Mouse (Mus musculus): ENCODE measurements around the gene Nfkbil1. TPM values are rescaled to one million over a fixed set of nuclear protein-coding genes. Genes with fewer than 3 reads are reported as not detected.
A peak's percentile ranks its signal among the peaks of the same experiment; 100 is the strongest.

Nfkbil1 gene
- polyA plus RNA-seq, 1 experiment from 2014 or later: 12.3 TPM

GRCm38 (mm10) chr17:35231022-35231421 is 4.6 kb downstream of the Nfkbil1 start:
- Histone ChIP-seq H3K36me3 (peaks cover 29% of the 10 kb centered on the region), H3K9me3 (no peaks in the 10 kb centered on the region), H3K4me1 (peaks cover 31% of the 10 kb centered on the region), H3K27ac (replicated peaks) (no peak overlapping the region), H3K9ac (replicated peaks) (no peak overlapping the region), H3K4me3 (no peak overlapping the region), H3K27me3 (no peaks in the 10 kb centered on the region), H3K4me2 (replicated peaks) (no peak overlapping the region)
- no peak for ATAC-seq (replicated peaks)
- WGBS: 95% methylated on average over 10 of the region's 10 CpGs

DNA sequence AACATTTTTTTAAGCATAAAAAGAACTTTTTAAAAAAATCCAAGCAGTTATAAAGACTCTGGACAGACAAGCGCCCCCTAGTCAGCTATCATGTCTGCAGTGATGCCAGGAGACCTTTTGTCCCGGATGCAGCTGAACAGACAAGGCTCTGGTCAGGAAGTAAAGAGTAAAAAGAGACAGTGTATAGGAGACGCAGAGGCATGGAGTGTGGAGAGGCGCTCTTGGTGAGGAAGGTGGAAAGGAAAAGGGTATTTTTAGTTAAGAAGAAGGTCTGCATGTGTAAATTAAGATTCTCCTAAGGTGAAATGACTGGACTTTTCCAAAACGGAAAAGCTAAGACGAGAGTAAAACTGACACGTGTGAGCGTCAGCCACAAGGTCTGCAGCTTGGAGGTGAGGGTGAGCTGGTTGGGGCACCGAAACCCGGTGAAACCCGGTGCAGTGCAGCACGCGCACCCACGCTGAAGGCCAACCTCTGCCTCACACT is 9.0 kb downstream of the Nfkbil1 start:
- no peak overlapping the region for H3K4me3 ChIP-seq
- H3K36me3 ChIP-seq: peaks cover 28% of the 10 kb centered on the region
- H3K9ac ChIP-seq (replicated peaks): no peak overlapping the region
- H3K4me1 ChIP-seq: no peaks in the 10 kb centered on the region
- no peak overlapping the region for H3K4me2 ChIP-seq (replicated peaks)
- ATAC-seq (replicated peaks): no peak
- no peaks in the 10 kb centered on the region for H3K27me3 ChIP-seq
- H3K9me3 ChIP-seq: no peaks in the 10 kb centered on the region
- WGBS: 88% methylated on average over 14 of the region's 14 CpGs
- no peak overlapping the region for H3K27ac ChIP-seq (replicated peaks)

GRCm38 (mm10) chr17:35225456-35225855 is 10.1 kb downstream of the Nfkbil1 start:
- no peak overlapping the region for H3K4me2 ChIP-seq (replicated peaks)
- peaks cover 26% of the 10 kb centered on the region for H3K36me3 ChIP-seq
- ATAC-seq (replicated peaks): no peak
- H3K4me1 ChIP-seq: no peaks in the 10 kb centered on the region
- H3K9me3 ChIP-seq: no peaks in the 10 kb centered on the region
- WGBS: 94% methylated on average over 5 of the region's 5 CpGs
- no peaks in the 10 kb centered on the region for H3K27me3 ChIP-seq
- H3K4me3 ChIP-seq: no peak overlapping the region
- H3K27ac ChIP-seq (replicated peaks): no peak overlapping the region
- H3K9ac ChIP-seq (replicated peaks): no peak overlapping the region

- no peaks in the 10 kb centered on the region for H3K27me3 ChIP-seq
- no peaks in the 10 kb centered on the region for H3K4me1 ChIP-seq
- H3K27ac ChIP-seq (replicated peaks): no peak overlapping the region
- peaks cover 31% of the 10 kb centered on the region for H3K36me3 ChIP-seq
- 97% methylated on average over 4 of the region's 4 CpGs for WGBS
- ATAC-seq (replicated peaks): no peak
- H3K4me3 ChIP-seq: no peak overlapping the region
- no peaks in the 10 kb centered on the region for H3K9me3 ChIP-seq
- no peak overlapping the region for H3K4me2 ChIP-seq (replicated peaks)
- no peak overlapping the region for H3K9ac ChIP-seq (replicated peaks)
Measured at GRCm38 (mm10) chr17:35224641-35225040, 11.0 kb downstream of the Nfkbil1 start.

DNA sequence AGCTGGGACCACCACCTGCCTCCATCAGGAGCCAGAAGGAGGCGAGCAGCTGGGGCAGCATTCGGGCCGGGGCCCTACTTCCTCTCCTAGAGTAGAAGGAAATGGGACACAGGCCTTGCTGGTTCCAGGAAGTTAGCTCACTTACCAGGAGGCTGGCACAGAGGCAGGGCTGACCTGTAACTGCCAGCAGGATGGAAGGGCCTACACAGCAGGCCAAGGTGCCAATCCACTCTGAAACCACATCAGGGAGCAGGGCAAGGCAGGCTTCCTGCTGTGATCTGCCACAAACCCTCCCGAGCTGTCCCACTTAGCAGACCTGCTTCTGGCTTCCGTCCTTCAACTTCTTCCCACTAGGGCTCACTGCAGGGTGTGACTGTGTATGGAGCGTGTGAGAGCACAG is 13.3 kb downstream of the Nfkbil1 start:
- no peak overlapping the region for H3K9ac ChIP-seq (replicated peaks)
- H3K9me3 ChIP-seq: no peaks in the 10 kb centered on the region
- H3K4me3 ChIP-seq: no peak overlapping the region
- 81% methylated on average over 6 of the region's 6 CpGs for WGBS
- no peak overlapping the region for H3K4me2 ChIP-seq (replicated peaks)
- ATAC-seq (replicated peaks): no peak
- peaks cover 21% of the 10 kb centered on the region for H3K36me3 ChIP-seq
- H3K27me3 ChIP-seq: no peaks in the 10 kb centered on the region
- H3K4me1 ChIP-seq: no peaks in the 10 kb centered on the region
- no peak overlapping the region for H3K27ac ChIP-seq (replicated peaks)

- no peak within 1 kb of the TSS for H3K27ac ChIP-seq (replicated peaks)
- WGBS: 88% methylated on average over 28 of the region's 28 CpGs
- no peak within 1 kb of the TSS for H3K4me3 ChIP-seq
- H3K4me1 ChIP-seq: no peaks in the 10 kb centered on the region
- no peak for ATAC-seq (replicated peaks)
- no peaks in the 10 kb centered on the region for H3K27me3 ChIP-seq
- peaks cover 21% of the 10 kb centered on the region for H3K36me3 ChIP-seq
- H3K9me3 ChIP-seq: no peaks in the 10 kb centered on the region
- no peak within 1 kb of the TSS for H3K9ac ChIP-seq (replicated peaks)
- no peak within 1 kb of the TSS for H3K4me2 ChIP-seq (replicated peaks)
Measured at GRCm38 (mm10) chr17:35220156-35220952, 15.2 kb downstream of the Nfkbil1 start, which contains the start of gene Gm16181. TSS of gene Gm16181 (plus strand) at chr17:35220834.

DNA sequence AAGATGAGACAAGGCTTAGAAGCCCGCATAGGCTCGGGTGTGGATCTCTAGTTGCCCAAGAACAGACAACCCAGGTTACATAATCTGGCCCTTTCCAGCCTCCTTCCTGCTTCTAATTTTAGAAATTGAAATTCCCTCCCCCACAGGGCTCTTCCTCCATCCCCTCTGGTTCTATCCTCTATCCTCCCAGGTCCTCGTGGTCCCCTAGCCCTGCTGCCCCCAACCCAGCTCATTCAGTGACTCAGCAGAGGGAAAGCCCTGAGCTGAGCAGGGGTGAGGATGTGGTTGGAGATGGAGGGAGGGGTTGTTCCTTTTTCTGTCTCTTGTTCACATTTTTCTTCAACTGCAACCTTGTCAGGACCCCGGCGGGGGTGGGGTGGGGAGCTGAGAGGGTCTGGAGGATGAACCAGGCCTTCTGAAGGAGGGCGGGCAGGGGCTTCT is 16.0 kb downstream of the Nfkbil1 start:
- no peaks in the 10 kb centered on the region for H3K27me3 ChIP-seq
- H3K9ac ChIP-seq (replicated peaks): no peak overlapping the region
- 90% methylated on average over 6 of the region's 6 CpGs for WGBS
- peaks cover 18% of the 10 kb centered on the region for H3K36me3 ChIP-seq
- no peak overlapping the region for H3K4me2 ChIP-seq (replicated peaks)
- no peak for ATAC-seq (replicated peaks)
- H3K4me1 ChIP-seq: no peaks in the 10 kb centered on the region
- no peaks in the 10 kb centered on the region for H3K9me3 ChIP-seq
- no peak overlapping the region for H3K4me3 ChIP-seq
- no peak overlapping the region for H3K27ac ChIP-seq (replicated peaks)

DNA sequence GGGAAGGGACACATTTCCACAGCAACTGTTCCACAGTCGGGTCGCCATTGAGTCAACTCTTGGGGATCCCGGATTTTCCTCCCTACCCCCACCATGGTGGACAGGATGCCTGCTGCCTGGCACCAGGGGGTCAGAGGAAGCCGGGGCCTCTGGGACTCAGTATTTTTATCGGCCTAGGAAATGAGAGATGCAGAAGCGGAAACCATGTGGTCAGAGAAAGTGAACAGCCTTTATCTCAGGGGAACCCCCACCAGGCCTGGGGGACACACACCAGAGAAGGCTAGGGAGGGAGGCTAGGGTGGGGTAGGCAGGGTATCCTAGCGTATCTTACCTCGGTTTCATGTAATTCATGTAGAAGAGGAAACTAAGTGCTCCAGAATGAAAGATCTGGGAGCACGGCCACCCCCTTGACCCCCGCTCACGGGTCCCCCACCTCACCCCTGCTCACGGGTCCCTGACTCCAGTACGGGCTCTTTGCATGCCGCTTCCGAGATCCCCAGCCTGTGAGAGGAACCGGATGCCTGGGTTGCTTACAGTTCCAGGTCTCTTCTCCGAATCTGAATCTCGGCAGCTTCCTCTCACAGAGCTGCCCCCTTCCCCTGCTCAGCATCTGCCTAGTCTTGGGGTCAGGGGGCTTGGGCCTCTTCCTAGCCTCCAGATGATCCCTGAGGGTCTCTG is 16.9 kb downstream of the Nfkbil1 start:
- H3K4me2 ChIP-seq (replicated peaks): no peak overlapping the region
- no peak overlapping the region for H3K4me3 ChIP-seq
- H3K4me1 ChIP-seq: no peaks in the 10 kb centered on the region
- H3K27ac ChIP-seq (replicated peaks): no peak overlapping the region
- H3K36me3 ChIP-seq: peaks cover 18% of the 10 kb centered on the region
- no peak overlapping the region for H3K9ac ChIP-seq (replicated peaks)
- H3K9me3 ChIP-seq: no peaks in the 10 kb centered on the region
- no peaks in the 10 kb centered on the region for H3K27me3 ChIP-seq
- WGBS: 85% methylated on average over 18 of the region's 18 CpGs
- ATAC-seq (replicated peaks): no peak

GRCm38 (mm10) chr17:35213071-35213470 is 22.5 kb downstream of the Nfkbil1 start:
- no peaks in the 10 kb centered on the region for H3K4me1 ChIP-seq
- H3K36me3 ChIP-seq: no peaks in the 10 kb centered on the region
- H3K27ac ChIP-seq (replicated peaks): no peak overlapping the region
- H3K27me3 ChIP-seq: no peaks in the 10 kb centered on the region
- H3K9me3 ChIP-seq: no peaks in the 10 kb centered on the region
- no peak overlapping the region for H3K9ac ChIP-seq (replicated peaks)
- H3K4me2 ChIP-seq (replicated peaks): no peak overlapping the region
- no peak overlapping the region for H3K4me3 ChIP-seq
- ATAC-seq (replicated peaks): no peak
- 94% methylated on average over 5 of the region's 5 CpGs for WGBS

DNA sequence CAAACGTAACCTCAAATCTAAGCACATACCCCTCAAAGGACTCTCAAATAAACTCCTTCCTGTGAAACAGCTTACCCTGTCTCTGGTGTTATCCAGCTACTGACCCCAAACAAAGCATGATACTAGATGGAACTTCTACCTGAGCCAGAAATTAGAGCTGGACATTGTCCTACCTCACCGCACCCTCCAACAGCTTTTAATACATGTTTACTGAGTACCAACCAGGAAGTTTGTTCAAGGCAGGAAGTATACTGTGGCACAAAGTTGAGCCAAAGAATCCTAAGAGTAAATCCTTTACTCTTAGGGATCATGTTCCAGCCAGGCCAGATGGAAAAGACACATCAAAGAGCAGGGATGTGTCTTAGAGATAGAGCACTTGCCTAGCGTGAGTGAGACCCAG is 25.0 kb downstream of the Nfkbil1 start:
- no peak overlapping the region for H3K4me2 ChIP-seq (replicated peaks)
- no peaks in the 10 kb centered on the region for H3K36me3 ChIP-seq
- ATAC-seq (replicated peaks): no peak
- H3K27me3 ChIP-seq: no peaks in the 10 kb centered on the region
- H3K4me3 ChIP-seq: no peak overlapping the region
- no peak overlapping the region for H3K27ac ChIP-seq (replicated peaks)
- no peak overlapping the region for H3K9ac ChIP-seq (replicated peaks)
- WGBS: 91% methylated on average over 3 of the region's 3 CpGs
- no peaks in the 10 kb centered on the region for H3K9me3 ChIP-seq
- no peaks in the 10 kb centered on the region for H3K4me1 ChIP-seq

DNA sequence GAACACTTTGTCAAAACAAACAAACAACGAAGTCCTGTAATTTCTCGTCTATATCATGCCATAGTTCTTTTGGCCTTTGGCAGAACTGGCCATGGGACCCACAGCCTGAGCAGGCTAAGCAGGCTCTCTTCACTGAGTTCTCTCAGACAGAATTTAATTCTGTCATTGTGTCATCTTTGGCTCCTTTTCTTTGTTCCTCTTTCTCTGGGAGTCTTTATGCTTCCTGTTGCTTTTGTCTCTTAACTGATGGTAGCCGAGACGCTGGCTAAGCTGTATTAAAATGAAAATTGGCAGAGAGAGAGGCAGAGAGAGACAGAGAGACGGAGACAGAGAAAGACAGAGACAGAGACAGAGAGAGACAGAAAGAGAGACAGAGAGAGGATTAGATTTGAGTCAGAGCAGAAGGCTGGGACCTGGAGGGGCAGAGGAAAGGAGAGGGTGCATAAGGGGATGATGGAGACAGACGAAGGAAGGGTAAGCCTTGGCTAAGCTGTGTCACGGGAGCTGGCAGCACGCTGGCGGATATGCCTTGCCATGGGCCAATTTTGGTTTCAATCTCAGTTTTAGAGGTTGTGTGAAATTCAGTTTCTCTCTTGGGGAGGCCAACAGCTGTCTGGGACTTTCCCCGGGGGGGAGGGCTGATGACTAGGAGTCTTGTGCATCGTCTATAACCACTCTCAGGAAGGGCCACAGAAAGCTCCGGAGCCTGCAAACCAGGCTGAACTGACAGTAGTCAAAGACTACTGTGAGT is 25.6 kb downstream of the Nfkbil1 start:
- no peak for ATAC-seq (replicated peaks)
- H3K9ac ChIP-seq (replicated peaks): no peak overlapping the region
- 72% methylated on average over 12 of the region's 12 CpGs for WGBS

DNA sequence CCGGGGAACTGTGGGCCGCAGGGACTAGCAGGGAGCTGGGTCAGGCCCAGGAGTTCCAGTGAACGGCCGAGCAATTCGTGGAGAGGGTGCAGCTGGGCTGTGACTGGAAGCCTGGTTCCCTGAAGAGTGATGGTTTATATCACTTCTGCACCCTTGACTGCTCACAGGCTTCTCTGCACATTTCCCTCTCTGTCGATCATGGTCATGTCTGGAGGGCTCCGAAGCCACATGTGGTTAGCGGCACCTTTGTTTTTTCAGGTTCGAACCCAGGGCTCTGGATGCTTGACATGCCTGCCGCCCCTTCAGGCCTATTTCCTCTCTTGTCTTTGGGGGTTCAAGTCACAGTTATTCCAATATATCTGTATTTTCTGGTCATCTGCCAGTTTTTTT is 30.2 kb downstream of the Nfkbil1 start:
- Histone ChIP-seq H3K4me2 (replicated peaks) (no peak overlapping the region), H3K27ac (replicated peaks) (no peak overlapping the region), H3K4me1 (no peaks in the 10 kb centered on the region), H3K4me3 (no peak overlapping the region), H3K36me3 (no peaks in the 10 kb centered on the region), H3K27me3 (0 out of 2 replicates have a peak, but pooled peaks cover 3% of the 10 kb centered on the region), H3K9me3 (no peaks in the 10 kb centered on the region), H3K9ac (replicated peaks) (0 out of 2 replicates have a peak overlapping the region, but pooled peaks have one; percentile 1)
- no peak for ATAC-seq (replicated peaks)
- 63% methylated on average over 10 of the region's 10 CpGs for WGBS

More for the DNA sequence above, 25.6 kb downstream of the Nfkbil1 start:
- Histone ChIP-seq H3K27ac (replicated peaks) (no peak overlapping the region), H3K4me1 (no peaks in the 10 kb centered on the region), H3K27me3 (no peaks in the 10 kb centered on the region), H3K9me3 (no peaks in the 10 kb centered on the region), H3K4me3 (no peak overlapping the region), H3K4me2 (replicated peaks) (no peak overlapping the region), H3K36me3 (no peaks in the 10 kb centered on the region)
